13 mouse cellular contexts compared by ENCODE assay signal in genomic region chr7:126032776-126033209, GRCm38 (mm10). TPM values are rescaled to one million over a fixed set of nuclear protein-coding genes. Genes with fewer than 3 reads are reported as not detected.
DNase-seq lines count a peak whose midpoint lies in the region; ATAC-seq and TF ChIP-seq lines count a peak whose summit lies in the region.
"Had no signal": no experiment of that assay in that cellular context is flagged by ENCODE, and none has a peak within 500 bp of the region (broad histone marks: within the 10 kb centered on the region; RNA-seq: fewer than 3 reads in every experiment).

No protein-coding gene starts in this region.

- TF ChIP-seq EP300 in stomach, postnatal 0 days (optimal IDR thresholded peaks at IDR 0.05) = no peak

- H3K9me3 ChIP-seq in heart, embryonic 10.5 days = no peaks in the 10 kb centered on the region
- no peaks in the 10 kb centered on the region for H3K9me3 ChIP-seq in forebrain, embryonic 14.5 days (replicated peaks; ENCODE audit: control insufficient read depth, low read length)
- H3K9me3 ChIP-seq in stomach, postnatal 0 days (ENCODE audit: control insufficient read depth, low read length) = no peaks in the 10 kb centered on the region
- H3K9me3 ChIP-seq: embryonic facial prominence, embryonic 15.5 days; liver, embryonic 13.5 days; midbrain, embryonic 12.5 days had no signal

- H3K4me1 ChIP-seq in heart, embryonic 10.5 days = peaks cover 23% of the 10 kb centered on the region; the same call in 1 of the 2 replicates
- peaks cover 21% of the 10 kb centered on the region for H3K4me1 ChIP-seq in forebrain, embryonic 14.5 days (ENCODE audit: control insufficient read depth, insufficient read depth, low read length)
- H3K4me1 ChIP-seq in stomach, postnatal 0 days (replicated peaks; ENCODE audit: control insufficient read depth, insufficient read depth) = no peaks in the 10 kb centered on the region

- intact Hi-C loops in heart, postnatal 10 days (cut with DNase I) = loop anchor here (5.0 kb wide), 1 partner anchor 70 kb away; no protein-coding TSS in a partner anchor

- no peaks in the 10 kb centered on the region for H3K36me3 ChIP-seq in heart, embryonic 10.5 days
- H3K36me3 ChIP-seq in forebrain, embryonic 14.5 days (ENCODE audit: control insufficient read depth, insufficient read depth, low read length) = no peaks in the 10 kb centered on the region
- no peaks in the 10 kb centered on the region for H3K36me3 ChIP-seq in stomach, postnatal 0 days (ENCODE audit: control insufficient read depth, insufficient read depth, low read length)
- H3K36me3 ChIP-seq: embryonic facial prominence, embryonic 15.5 days; liver, embryonic 13.5 days; midbrain, embryonic 12.5 days had no signal

- no peak overlapping the region for H3K9ac ChIP-seq in forebrain, embryonic 14.5 days (ENCODE audit: low read length)
- no peak overlapping the region for H3K9ac ChIP-seq in stomach, postnatal 0 days (ENCODE audit: low read length)
- H3K9ac ChIP-seq: embryonic facial prominence, embryonic 15.5 days; liver, embryonic 13.5 days; midbrain, embryonic 12.5 days had no signal

- no peak overlapping the region; the same call in 1 of the 2 replicates for H3K27ac ChIP-seq in heart, embryonic 10.5 days
- peak overlapping the region; percentile 71 for H3K27ac ChIP-seq in forebrain, embryonic 14.5 days (ENCODE audit: low read depth, low read length)
- H3K27ac ChIP-seq in stomach, postnatal 0 days (replicated peaks) = no peak overlapping the region
- H3K27ac ChIP-seq: embryonic facial prominence, embryonic 15.5 days; liver, embryonic 13.5 days; midbrain, embryonic 12.5 days had no signal

- no peak overlapping the region for H3K4me2 ChIP-seq in forebrain, embryonic 14.5 days (ENCODE audit: low read length)
- H3K4me2 ChIP-seq in stomach, postnatal 0 days (replicated peaks; ENCODE audit: low read depth) = no peak overlapping the region
- H3K4me2 ChIP-seq: embryonic facial prominence, embryonic 15.5 days; liver, embryonic 13.5 days; midbrain, embryonic 12.5 days had no signal

- 82% methylated on average over 5 of the region's 5 CpGs for WGBS in heart, embryonic 10.5 days
- whole genome bisulfite sequencing in forebrain, embryonic 14.5 days = 57% methylated on average over 5 of the region's 5 CpGs
- 77% methylated on average over 5 of the region's 5 CpGs for WGBS in stomach, postnatal 0 days

- ATAC-seq in cerebellum, adult (ENCODE audit: insufficient number of reproducible peaks, low FRiP score, low TSS enrichment) = peak; percentile 92
- peak; percentile 71 for ATAC-seq in forebrain, embryonic 14.5 days
- ATAC-seq in megakaryocyte progenitor cell, adult 5-6 weeks (replicated peaks; ENCODE audit: poor library complexity) = peak; percentile 80
- no peak for ATAC-seq in stomach, postnatal 0 days (ENCODE audit: low FRiP score, low TSS enrichment)
- ATAC-seq: Patski had no signal

- DNase-seq in heart, postnatal 10 days = peak; percentile 31 to 48
- no peak for DNase-seq in heart, embryonic 10.5 days (ENCODE audit: low spot score)
- DNase-seq in forebrain, embryonic 14.5 days (ENCODE audit: low spot score) = peak; percentile 86
- DNase-seq in spleen, postnatal 14 days (ENCODE audit: low spot score in 2 of 2) = no peak
- no peak for DNase-seq in stomach, postnatal 0 days (ENCODE audit: low spot score)
- DNase-seq in embryo, embryonic 10.5 days (ENCODE audit: low spot score) = no peak
- DNase-seq: liver, embryonic 13.5 days; retina, postnatal 1 day had no signal

- H3K4me3 ChIP-seq in heart, embryonic 10.5 days = no peak overlapping the region
- H3K4me3 ChIP-seq in forebrain, embryonic 14.5 days (ENCODE audit: low read depth, low read length) = no peak overlapping the region
- no peak overlapping the region for H3K4me3 ChIP-seq in stomach, postnatal 0 days (ENCODE audit: low read depth, low read length)
- H3K4me3 ChIP-seq: embryonic facial prominence, embryonic 15.5 days; liver, embryonic 13.5 days; midbrain, embryonic 12.5 days had no signal

- TF ChIP-seq CTCF in stomach, postnatal 0 days (IDR thresholded peaks at IDR 0.05; ENCODE audit: low read depth) = no peak

- H3K27me3 ChIP-seq in heart, embryonic 10.5 days (ENCODE audit: insufficient read depth, poor library complexity, severe bottlenecking) = no peaks in the 10 kb centered on the region
- no peaks in the 10 kb centered on the region for H3K27me3 ChIP-seq in forebrain, embryonic 14.5 days (replicated peaks; ENCODE audit: control insufficient read depth, insufficient read depth, low read length)
- no peaks in the 10 kb centered on the region for H3K27me3 ChIP-seq in stomach, postnatal 0 days (ENCODE audit: control insufficient read depth, insufficient read depth, low read length)
- H3K27me3 ChIP-seq: embryonic facial prominence, embryonic 15.5 days; midbrain, embryonic 12.5 days had no signal

RNA-seq across cellular contexts. Expression of gene Gsg1l, which starts 49.4 kb away (rescaled TPM):
- total RNA-seq in heart, postnatal 10 days (2021) = 10 to 100 TPM; 12.1 to 13.3 TPM
- polyA plus RNA-seq in heart, embryonic 10.5 days (2016; fragmentation: Nextera tagmentation; extraction: Ambion mirVana) = 3.1 and 7.2 TPM in 2 replicates
- 5.0 TPM in 2 replicates for polyA plus RNA-seq in forebrain, embryonic 14.5 days (2014; fragmentation: Nextera tagmentation; extraction: Ambion mirVana)
- total RNA-seq in megakaryocyte progenitor cell, adult 5-6 weeks (2015) = not detected in 2 replicates
- not detected in 2 replicates for total RNA-seq in megakaryocyte progenitor cell, adult 5-6 weeks (2017)
- polyA plus RNA-seq in stomach, postnatal 0 days (2015; fragmentation: Nextera tagmentation; extraction: Ambion mirVana) = 0.67 and 0.77 TPM in 2 replicates
- polyA plus RNA-seq: Patski had no signal

Comparison
In these comparisons a context has a peak if more than half of its experiments do, and no peak if none do; other contexts are left out.
1. DNase-seq: peak in heart, postnatal 10 days (2 of 2) and forebrain, embryonic 14.5 days (single experiment); none in heart, embryonic 10.5 days (single experiment), spleen, postnatal 14 days (0 of 2), stomach, postnatal 0 days (single experiment) and embryo, embryonic 10.5 days (single experiment).